Mouse (Mus musculus): ENCODE results near the gene Col6a5. TPM values are rescaled to one million over a fixed set of nuclear protein-coding genes. Genes with fewer than 3 reads are reported as not detected.

The Col6a5 gene
- polyA plus RNA-seq, 1 experiment: 24.8 TPM

DNA sequence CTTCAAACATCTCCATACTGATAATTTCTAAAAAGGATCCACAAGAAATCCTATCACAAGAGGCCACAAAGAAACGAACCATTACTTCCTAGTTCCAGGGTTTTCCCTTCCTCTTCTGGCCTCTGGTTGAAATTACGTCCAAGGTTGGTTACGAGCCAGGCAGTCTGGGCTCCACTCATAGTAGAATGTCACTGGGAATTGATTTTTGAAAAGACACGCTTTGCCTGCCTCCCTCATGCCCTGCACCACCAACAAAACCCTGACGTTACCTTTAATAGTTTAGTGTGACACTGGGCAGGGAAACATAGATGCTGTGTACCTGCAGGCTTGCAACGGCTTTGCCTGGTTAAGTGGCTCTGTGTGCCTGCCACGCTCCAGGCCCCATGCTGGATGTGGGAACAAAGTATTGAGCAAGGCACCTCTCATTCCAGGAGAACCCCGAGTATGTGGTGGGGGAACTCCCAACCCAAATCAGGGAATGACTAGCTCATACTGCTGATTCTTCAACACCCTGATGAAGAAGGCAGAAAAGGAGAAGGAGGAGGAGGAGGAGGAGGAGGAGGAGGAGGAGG lies 133.3 kb downstream of the Col6a5 start:
- no peak for DNase-seq (ENCODE audit: low read depth)

- DNase-seq (ENCODE audit: low read depth): no peak
Measured at GRCm38 (mm10) chr9:105820711-105821110, 139.7 kb downstream of the Col6a5 start.

DNA sequence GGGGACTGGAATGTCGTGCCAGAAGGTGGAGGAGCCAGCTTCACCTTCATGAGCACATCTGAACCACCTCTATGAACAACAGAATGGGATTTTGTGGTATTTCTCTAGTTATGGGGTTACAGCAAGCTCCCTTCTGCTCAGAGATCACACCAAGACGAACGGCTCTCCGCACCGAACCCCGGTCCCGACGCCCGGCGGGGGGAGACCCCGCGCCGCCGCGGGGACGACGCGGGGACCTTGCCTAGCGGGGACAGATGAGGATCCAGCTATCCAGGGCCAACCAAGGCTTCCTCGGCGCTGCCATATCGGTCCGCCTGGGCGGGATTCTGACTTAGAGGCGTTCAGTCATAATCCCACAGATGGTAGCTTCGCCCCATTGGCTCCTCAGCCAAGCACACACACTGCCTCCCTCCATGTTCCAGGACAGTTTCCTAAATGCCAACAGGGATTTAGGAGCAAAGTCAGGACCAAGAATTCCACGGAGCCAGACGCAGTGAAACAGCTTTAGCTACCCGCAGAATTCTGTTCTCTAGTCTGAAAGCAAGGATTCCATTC lies 141.2 kb downstream of the Col6a5 start:
- no peak for DNase-seq (ENCODE audit: low read depth)

DNA sequence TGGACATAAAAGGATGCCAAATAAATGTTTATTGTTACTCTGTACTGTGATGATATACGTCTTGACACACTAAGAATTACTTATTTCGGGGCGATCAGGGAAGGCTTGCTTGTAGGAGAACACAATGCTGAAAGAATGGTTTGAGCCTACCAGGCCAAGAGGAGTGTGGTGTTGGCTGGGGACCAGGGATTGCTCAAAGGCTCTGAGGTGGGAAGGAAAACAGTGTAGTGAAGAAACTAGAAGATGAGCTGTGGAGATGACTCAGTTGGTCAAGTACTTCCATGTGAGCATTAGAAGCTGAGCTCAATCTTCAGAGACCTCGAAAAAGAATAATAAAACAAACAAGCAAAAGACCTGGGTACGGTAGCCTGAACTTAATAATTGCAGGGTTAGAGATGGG lies 146.0 kb downstream of the Col6a5 start:
- DNase-seq (ENCODE audit: low read depth): no peak

DNA sequence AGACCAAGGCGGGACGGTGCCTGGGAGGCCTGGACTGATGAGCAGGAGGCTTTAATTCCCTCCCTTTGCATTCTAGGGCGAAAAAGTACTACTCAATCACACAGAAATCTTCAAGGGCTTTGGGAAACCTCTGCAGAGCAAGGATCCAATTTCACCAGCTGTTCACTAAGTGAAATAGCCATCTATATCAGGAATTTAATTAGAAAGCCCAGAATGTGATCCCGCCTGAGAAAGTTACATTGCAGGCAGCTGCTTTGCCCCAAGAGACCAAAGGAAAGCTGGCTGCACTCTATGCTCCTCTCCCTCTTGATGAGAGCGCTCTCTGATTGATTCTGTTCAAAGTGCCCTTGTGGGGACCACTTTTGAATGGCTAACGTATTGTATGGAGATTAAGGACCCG lies 149.0 kb downstream of the Col6a5 start:
- DNase-seq (ENCODE audit: low read depth): no peak

GRCm38 (mm10) chr9:105808920-105809505 lies 151.4 kb downstream of the Col6a5 start:
- DNase-seq (ENCODE audit: low read depth): no peak

Other genes starting within 250 kb of the Col6a5 start
- 1.8 and 3.2 TPM in 2 replicates for gene Col6a6, start 132.5 kb downstream of the Col6a5 start, polyA plus RNA-seq (2012; rRNA removed)
- 43.0 and 61.0 TPM in 2 replicates for gene Col6a4, start 136.1 kb upstream of the Col6a5 start, polyA plus RNA-seq (2012; rRNA removed)
- 6.9 and 9.0 TPM in 2 replicates for gene Glyctk, start 197.5 kb upstream of the Col6a5 start, polyA plus RNA-seq (2012; rRNA removed)
- gene Wdr82, start 210.3 kb upstream of the Col6a5 start, polyA plus RNA-seq (2012; rRNA removed): 46.2 and 59.1 TPM in 2 replicates
- 71.6 and 104 TPM in 2 replicates for gene Ppm1m, start 239.1 kb upstream of the Col6a5 start, polyA plus RNA-seq (2012; rRNA removed)
- gene Twf2, start 242.5 kb upstream of the Col6a5 start, polyA plus RNA-seq (2012; rRNA removed): 41.8 and 55.0 TPM in 2 replicates

Measured in gonadal fat pad, adult 2 months (tissue).